Mouse (Mus musculus): Measurements from ENCODE around the gene Il17re. TPM values are rescaled to one million over a fixed set of nuclear protein-coding genes. Genes with fewer than 3 reads are reported as not detected.

Gene Il17re
- total RNA-seq, 2 experiments from 2014 or later = 0.28 to 0.56 TPM

Small RNA genes lying within 50 kb of the gene (microRNA-seq; reads per million reads assigned to microRNA genes)
- gene Gm24387 = 0 reads per million in 2 experiments

Other genes with a start within 250 kb of the Il17re start
- gene Mtmr14, start 220.6 kb upstream of the Il17re start, total RNA-seq (2021) = 10 to 100 TPM; 13.8 to 18.4 TPM
- 10 to 100 TPM; 67.8 to 89.1 TPM for gene Cpne9, start 176.2 kb upstream of the Il17re start, total RNA-seq (2021)
- gene Brpf1, start 151.3 kb upstream of the Il17re start, total RNA-seq (2021) = 10 to 100 TPM; 29.1 to 31.2 TPM
- 1 to 10 TPM; 7.4 to 7.9 TPM for gene Ogg1, start 131.5 kb upstream of the Il17re start, total RNA-seq (2021)
- gene Camk1, start 114.5 kb upstream of the Il17re start, total RNA-seq (2021) = 100 to 1,000 TPM; 124 to 128 TPM
- 10 to 100 TPM; 46.8 to 53.7 TPM for gene Tada3, start 80.6 kb upstream of the Il17re start, total RNA-seq (2021)
- 100 to 1,000 TPM; 256 to 267 TPM for gene Arpc4, start 80.4 kb upstream of the Il17re start, total RNA-seq (2021)
- 10 to 100 TPM; 11.2 to 12.5 TPM for gene Ttll3, start 69.2 kb upstream of the Il17re start, total RNA-seq (2021)
- 10 to 100 TPM; 14.7 to 19.8 TPM for gene Rpusd3, start 39.1 kb upstream of the Il17re start, total RNA-seq (2021)
- not detected for gene Cidec, start 22.7 kb upstream of the Il17re start, total RNA-seq (2021)
- gene Jagn1, start 15.9 kb upstream of the Il17re start, total RNA-seq (2021) = 10 to 100 TPM; 41.9 to 42.6 TPM
- gene Il17rc, start 12.9 kb downstream of the Il17re start, total RNA-seq (2021) = 1 to 10 TPM; 4.9 to 8.2 TPM
- gene Creld1, start 24.8 kb downstream of the Il17re start, total RNA-seq (2021) = 100 to 1,000 TPM; 112 to 116 TPM
- 10 to 100 TPM; 52.8 to 54.9 TPM for gene Prrt3, start 43.4 kb downstream of the Il17re start, total RNA-seq (2021)
- 10 to 100 TPM; 71.8 to 77.6 TPM for gene Emc3, start 73.2 kb downstream of the Il17re start, total RNA-seq (2021)
- 1 to 10 TPM; 1.5 to 2.2 TPM for gene Fancd2, start 73.2 kb downstream of the Il17re start, total RNA-seq (2021)
- not detected for gene Fancd2os, start 142.2 kb downstream of the Il17re start, total RNA-seq (2021)
- 100 to 1,000 TPM; 210 to 217 TPM for gene Brk1, start 146.3 kb downstream of the Il17re start, total RNA-seq (2021)
- 10 to 100 TPM; 35.3 to 46.6 TPM for gene Vhl, start 165.5 kb downstream of the Il17re start, total RNA-seq (2021)
- gene Irak2, start 180.0 kb downstream of the Il17re start, total RNA-seq (2021) = 10 to 100 TPM; 23.5 to 25.4 TPM
- 10 to 100 TPM; 70.1 to 80.2 TPM for gene Tatdn2, start 238.6 kb downstream of the Il17re start, total RNA-seq (2021)

Data from left cerebral cortex, adult 18-20 months (tissue).